Mouse (Mus musculus) layer of hippocampus, postnatal 25 days (tissue): ENCODE results near the gene Mical3. TPM values are rescaled to one million over a fixed set of nuclear protein-coding genes. Genes with fewer than 3 reads are reported as not detected.
A peak's percentile ranks its signal among the peaks of the same experiment; 100 is the strongest.

Experiments used
- DNase-seq, 2 experiments: peaks; one replicate each; pipeline ENCODE4 v3.0.0; 2022; ENCODE audit warnings: mixed read lengths in 2 of 2, low spot score in 1 of 2; ENCODE audit errors: extremely low spot score in 1 of 2
- total RNA-seq, 2 experiments: library from RNA; stranded (reverse); gene quantifications; 2 replicates each; pipeline ENCODE4 v1.2.3; 2021

Mical3 gene
- total RNA-seq, 2 experiments from 2014 or later: 75.0 to 88.0 TPM

DNA sequence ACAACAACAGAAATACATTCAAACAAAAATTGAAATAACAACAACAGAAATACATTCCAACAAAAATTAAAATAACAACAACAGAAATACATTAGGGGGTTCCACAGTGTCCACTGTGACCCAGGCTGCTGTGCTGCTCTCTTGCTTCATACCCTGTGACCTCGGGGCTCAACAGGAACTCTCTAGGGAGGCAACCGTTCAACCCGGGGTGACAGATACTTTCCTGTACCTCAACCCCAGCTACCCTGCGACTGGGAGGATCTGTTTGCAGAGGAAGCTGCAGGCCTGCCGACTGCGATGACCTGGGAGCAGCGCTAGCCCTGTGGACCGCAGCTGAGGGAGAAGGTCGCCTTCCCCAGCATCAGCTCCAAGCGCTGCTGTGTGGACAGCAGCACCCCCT is 14.4 kb downstream of the Mical3 start:
- DNase-seq: no peak

DNA sequence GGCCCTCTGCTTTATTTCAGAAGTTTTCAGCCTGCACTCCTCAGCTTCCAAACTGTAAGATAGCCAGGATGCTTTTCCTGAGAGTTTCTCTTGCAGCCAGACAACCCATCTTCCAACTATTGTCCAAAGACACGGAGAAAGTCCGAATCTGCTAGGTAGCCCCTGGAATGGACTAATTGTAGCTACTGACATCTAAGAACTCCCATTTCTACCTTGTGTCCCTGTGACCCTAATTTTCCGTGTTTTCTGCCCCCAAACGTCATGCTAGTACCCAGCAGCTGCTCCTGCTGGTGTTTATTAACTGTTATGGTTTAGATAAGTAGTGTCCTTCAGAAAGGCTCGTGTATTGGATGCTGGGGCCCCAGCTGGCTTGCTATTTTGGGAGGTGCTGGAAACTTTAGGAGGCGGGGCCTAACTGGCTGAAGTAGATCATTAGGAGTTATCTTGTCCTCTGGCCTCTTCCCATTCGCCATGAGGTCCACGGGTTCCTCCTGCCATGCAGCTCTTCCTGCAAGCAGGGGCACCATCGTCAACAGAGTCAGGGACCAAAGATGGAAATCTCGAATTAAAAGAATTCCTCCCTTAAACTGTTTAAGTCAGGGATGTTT is 19.2 kb downstream of the Mical3 start:
- no peak for DNase-seq

DNA sequence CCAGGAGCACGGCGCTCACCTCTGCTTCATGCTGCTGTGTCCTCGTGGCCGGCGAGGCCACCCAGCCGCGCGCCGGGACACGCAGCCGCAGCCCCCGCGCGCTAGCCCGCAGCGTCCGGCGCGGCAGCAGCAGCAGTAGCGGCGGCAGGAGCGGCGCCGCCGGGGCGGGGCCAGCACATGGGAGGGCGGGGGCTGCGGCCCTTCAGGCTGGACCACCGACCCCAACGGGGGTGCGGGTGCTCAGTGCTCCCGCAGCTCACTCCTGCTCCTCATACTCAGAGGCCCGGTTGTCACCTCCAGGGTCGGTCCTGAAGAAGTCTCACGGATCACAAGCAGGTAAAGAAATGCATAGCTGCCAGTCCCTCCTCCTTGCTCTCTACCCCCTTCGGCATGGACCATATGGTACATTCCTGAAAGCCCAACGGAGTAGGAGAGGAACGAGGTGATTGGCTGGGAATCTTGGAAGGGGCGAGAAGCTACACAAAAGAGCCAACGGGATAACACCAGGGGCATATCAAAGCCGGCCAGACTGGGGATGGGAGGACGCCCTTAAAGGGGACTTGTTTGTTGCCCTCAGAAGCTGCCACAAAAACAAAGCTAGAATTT is 20.7 kb downstream of the Mical3 start:
- DNase-seq: peak; percentile 73 to 91

DNA sequence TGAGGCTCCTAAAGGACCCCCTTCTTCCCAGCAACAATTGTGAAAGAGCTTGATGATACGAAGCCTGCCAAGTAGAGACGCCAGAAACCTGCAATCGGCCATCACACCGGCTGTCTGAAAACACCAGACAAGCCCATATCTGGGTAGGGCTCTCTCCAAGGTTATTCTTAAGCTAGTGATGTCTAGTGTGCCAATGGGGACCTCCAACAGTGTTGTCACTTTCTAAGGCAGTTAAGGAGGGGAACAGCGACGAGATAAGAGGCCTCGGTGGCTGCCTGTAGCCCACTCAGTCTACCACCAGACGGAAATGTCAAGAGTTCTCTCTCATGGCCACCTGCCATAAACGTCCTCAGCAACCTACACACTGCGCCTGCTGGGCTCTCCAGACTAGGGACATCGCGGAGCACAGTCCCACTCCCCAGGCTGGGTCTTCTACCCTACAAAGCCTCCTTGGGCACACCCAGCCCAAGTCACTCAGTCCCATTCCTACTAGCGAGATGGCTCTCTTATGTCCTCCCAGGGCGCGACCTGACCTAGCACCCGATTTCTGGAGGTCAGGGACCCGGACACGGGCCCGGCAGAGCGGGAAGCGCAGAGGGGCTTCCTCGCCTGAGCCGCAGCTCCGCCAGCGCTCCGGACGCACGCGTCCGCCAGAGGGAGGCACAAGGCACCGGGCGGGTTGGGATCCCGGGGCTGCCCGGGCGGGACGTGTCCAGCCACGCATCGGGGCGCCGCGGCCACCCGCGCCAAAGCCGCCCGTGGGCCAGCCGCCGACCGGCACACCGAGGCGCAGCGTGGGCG is 21.4 kb downstream of the Mical3 start:
- peak; percentile 30 to 31 for DNase-seq

DNA sequence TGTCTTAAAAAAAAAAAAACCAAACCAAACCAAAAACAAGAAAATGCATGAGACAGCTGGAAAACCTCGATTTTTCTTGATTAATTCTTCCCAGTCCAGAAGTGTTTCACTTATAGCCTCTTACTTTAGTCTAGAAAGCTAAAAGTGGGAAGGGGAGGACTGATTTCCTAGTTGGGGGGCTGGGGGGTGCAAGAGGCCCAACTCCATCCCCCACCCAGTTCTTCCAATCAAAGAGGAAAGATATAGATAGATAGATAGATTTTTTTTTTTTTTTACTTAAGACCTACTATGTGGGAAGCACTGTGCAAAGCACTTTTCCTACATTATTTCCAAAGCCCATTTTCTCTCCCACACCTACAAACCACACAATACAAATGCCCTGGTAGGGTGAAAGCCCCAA is 22.7 kb downstream of the Mical3 start:
- no peak for DNase-seq

DNA sequence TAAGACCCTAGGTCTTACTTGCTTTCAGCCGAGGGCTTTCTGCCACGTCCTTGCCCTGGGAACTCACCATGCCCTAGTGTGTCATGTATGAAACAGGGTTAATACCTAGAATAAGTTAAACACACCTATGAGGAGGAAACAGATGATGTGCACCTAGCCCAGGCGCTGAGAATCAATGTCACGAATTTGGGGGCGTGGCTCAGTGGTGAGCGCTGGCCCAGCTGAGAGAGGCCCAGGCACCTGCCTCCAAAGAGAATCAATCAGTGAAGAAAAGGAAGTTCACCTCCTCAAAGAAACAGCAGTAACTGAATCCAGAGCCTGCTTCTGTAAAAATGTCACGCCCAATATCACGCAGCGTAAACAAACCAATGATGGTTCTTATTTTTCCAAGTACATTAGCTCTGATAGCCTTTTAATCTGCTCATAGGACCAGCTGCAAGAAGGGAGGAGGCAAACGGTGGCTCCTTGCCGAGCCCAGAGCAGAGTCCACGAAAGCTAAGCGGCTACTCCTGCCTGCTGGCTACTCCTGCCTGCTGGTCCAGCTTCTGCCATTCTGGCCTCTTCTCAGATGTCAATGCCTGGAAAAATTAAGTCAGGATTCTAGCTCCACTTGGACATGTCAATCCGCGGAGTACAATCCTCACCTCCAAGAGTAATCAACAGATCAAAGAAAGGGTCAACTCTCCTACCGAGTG is 23.9 kb downstream of the Mical3 start:
- DNase-seq: no peak

DNA sequence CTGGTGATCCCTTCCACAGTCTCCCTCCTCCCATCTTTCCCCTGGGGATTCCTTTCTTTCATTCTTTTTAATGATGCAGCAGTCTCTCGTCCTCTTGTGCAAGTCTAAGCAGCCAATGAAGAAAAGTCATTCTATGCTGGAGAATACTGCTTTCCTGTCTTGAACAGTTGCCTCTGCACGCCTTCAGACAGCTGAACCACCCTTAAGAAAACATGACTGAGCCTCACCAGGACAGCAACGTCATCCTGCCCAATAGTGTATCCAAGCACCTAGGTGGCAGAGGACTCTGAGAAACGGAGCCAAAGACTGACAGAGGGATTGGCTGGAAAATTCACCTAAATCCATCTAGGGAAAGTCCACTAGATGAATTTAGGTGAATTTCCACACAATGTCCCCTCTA is 25.1 kb downstream of the Mical3 start:
- DNase-seq: no peak

DNA sequence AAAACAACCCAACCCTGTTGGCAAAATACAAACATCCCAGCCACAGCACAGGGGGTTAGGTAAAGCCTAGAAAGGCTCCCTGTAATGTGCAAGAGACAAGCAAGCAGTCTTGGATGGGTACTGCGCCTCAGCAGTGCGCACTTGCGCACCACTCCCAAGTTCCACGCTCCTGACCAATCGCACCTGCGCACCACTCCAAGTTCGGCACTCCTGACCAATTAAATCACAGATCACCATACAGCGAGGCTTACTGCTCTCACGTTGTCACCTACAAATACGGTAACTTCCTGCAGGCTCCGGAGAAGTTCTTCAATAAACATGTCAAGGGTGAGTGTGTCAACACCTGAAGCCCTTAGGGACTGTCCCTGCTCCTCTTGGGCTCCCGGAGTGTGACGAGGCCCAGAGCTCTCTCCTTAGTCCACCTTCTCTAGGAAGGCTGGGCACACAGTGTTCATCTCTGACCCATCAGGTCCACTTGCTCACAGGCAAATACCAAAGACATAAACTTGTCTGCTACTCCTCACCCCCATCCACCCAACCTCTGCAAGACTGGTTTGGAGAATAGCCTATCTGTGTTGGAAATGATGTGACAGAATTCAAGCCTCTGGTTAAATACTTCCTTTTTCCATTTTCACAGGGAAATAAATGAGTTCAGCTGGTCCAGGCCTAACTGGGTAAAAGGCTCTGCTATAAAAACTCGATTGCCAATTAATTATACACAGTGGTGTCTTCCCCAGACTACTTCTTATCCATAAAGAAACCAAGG is 27.2 kb downstream of the Mical3 start:
- DNase-seq: no peak

DNA sequence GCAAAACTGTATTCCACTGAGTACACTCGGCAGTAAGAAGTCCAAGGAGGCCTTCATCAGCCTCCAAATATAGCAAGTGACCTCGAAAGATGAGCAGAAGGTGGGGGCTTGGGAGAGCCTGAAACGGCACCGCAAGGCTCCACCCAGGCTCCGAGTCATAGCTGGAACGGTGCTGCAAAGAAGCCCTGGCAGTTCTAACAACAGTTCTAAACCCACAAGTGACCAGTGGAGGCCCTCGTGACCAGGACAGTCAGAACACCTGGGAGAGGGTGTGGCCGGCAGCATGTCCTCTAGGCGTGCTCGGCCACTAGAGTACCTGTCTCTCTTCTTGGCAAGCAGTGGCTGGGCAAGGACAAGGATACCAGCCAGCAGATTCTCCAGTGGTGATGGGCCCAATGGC is 27.9 kb downstream of the Mical3 start:
- DNase-seq: no peak

DNA sequence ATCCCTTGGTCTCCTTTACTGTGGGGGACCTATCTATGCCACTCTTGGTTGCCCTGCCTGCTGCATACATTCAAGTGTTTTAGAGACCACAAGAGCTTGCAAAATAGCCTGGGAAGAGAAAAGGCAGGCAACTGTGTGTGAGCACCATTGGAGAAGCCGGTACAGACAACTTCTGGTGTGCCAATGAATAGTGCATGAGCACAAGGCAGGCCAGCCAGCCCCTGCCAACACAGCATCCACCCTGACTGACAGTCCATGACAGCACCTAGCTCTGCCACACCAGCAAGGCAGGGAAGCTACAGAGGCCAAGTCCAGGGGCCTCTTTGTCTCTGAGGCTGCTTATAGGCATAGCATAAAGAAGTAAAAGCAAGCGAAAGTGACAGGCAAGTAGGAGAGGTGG is 28.7 kb downstream of the Mical3 start:
- DNase-seq: no peak

DNA sequence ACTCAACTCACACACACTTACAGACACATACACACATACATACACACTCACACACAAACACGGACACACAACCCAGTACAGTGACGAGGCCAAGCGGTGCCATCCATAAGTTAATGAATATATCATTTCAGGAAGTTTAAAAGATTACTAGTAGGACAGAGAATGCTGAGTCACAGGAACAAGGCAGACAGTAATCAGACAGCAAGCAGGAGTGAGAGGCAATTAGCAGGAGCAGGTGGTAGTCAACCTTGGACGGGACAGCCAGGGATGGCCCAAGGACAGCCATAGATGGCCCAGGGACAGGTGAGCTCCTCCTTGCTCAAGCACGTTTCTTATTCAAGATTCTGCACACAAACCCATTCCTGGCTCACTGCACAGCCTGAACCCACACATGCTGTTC is 29.6 kb downstream of the Mical3 start:
- DNase-seq: no peak

DNA sequence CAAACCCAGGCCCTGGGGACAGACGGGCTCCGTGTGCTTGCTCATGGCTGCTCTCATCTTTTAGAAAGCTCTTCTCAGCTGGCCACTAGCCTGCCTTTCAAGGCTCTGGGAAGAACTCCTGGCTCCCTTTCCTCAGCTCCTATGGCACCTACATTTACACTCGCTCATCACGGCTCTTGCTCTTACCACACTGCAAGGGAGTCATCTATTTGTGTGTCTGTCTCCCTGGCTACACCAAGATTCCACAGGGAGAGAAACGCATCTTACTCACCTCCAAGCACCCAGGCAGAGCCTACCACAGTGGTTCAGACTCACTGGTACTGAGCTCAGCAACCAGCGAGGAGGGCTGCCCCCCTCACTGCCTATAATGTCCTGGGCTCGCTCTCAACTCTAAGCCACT is 31.0 kb downstream of the Mical3 start:
- no peak for DNase-seq

DNA sequence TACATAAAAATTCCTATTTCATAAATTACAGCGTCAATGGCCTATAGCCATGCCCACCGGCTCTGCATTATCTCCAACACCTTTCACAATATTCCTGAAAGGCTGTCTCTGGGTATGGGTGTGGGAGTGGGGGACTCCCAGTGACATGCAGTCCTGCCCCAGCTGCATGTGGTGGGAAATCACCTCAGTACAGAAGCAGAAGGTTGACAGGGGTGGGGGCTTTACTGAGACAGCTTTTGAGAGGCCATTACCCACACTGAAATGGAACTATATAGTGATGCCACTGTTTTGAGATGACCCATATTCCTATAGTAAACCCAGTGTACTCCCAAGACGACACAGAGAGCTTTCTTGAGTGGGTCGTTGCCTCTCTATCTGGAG is 31.6 kb downstream of the Mical3 start:
- DNase-seq: no peak

DNA sequence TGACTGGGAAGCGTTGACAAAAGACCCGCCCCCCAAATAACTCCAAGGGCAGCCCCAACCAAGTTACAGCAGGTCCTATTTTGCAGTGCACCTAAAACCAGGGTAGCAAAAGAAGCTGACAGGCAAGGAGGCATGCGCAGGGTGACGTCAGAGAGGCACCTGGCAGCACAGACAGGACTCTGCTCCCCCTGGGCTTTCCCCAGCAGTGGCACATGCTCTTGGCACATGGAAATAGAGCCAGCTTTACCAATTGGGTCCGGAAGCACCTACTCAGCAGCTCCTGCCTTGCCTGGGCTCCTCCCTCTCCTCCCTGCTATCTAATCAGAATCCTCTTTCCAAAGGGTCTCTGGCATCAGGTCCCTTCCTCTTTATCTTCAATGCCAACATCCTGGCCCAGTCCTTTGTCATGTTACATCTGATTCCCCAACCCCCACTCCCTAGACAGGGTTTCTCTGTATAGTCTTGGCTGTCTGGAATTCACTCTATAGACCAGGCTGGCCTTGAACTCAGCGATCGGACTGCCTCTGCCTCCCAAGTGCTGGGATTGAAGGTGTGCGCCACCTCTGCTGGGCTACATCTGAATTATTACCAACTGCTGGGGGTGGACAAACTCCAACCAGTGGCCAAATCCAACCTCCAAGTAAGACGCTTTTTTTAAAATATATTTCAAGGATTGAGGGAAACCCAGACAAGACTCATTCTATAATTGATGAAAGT is 32.1 kb downstream of the Mical3 start:
- DNase-seq: no peak

DNA sequence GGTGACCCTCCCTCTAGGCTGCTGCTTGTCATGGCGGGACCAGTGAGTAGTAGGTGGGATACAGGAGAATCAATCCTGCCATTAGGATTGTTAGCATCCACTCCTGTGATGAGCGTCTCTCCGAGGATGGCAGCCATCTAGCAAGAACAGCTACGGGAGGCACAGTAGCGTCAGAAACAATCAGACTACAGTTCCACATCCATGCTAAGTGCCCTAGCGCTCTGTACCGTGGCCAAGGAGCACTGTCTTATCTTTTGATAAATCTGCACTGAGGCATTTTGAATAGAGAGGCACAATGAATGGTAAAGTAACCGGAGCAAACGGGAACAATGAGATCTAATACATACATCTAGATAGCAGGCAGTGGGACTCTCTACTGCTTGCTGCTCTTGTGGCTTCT is 32.7 kb downstream of the Mical3 start:
- no peak for DNase-seq

DNA sequence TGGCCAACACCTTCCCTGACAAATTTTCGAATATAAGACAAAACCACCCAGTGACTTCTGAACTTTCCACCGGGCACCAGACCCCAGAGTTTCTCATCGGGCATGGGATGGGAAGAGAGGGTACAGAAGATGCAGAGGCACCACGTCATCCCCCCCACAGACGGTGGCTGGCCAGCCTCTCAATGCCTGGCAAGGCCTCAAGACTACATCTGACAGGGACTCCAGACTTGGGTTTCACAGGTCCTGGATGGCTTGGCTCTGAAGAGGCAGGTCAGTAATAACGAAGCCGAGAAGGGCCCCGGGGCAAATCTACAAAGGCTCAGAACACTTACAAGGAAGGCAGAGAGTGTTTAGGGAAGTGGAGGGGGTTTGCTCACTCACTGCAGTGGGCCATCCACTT is 33.9 kb downstream of the Mical3 start:
- no peak for DNase-seq

DNA sequence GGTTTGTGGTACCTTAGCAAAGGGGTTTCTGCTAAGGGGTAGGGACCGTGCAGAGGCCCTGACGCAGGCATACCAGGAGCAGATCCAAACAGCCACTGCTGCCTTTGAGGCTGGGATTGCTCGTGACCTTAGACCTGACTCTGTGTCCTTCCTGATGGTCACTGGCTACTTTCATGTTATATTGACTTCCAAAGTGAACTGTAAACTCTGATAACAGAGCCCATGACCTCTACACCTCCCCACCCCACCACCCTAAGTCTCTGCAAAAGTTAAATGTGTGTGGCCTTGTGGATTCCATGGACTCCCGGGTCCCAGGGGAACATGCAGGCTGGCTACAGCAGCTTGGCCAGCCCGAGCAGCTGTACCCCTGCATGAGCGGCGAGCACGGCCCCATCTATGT is 34.4 kb downstream of the Mical3 start:
- no peak for DNase-seq

DNA sequence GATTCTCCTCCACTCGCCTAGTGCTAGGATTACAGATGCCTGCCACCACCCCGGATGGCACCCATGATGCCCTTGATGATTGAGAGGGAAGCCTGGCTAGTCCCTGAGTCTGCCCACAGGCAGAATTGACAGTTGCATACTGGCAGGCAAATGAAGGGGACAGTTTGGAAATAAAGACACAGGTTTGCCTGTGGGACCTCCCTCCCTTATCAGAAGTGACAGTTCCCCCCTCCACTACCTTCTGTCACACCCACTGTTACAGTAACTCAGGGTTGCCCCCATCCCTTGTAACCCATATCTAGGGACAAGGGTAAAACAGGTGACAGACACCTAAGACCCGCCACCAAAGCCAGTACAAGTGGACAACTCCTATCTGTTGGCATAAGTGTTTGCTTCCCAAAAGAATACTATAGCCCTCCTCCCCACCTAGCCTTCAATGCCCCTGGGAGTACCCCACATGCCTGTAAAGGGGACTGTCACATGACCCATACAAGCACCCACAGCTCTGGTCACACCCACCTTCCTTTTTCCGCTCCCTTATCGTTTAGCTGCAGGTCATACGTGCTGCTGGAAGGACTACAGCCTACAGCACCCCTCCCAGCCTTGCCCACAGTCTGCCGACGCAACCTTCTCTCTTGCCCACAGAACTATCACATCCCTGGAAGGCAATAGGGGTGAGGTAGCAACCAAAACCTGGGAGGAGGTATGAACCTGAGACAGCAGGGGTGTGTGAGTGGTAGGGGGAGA is 37.0 kb downstream of the Mical3 start:
- no peak for DNase-seq

DNA sequence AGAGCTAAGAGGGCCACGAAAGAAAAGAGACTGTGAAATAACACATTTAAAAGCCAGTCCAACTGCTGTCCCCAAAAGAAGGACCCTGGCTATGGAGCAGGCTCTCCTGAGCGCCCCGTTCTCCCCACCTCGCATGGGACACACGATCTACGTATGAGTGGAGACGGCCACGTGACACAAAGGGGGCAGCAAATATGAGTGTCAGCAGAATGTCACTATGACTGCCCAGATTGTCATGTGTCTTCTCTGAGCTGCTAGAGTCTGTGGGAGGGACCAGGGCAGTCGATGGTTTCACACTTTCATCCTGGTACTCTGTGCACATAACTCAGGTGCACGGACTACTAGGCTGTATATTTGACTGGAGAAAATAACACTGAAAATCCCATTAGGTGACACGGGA is 40.0 kb downstream of the Mical3 start:
- no peak for DNase-seq
